Mouse (Mus musculus) gastrocnemius, postnatal 25 days (tissue): Measurements from ENCODE around the gene Ankrd44. TPM values are rescaled to one million over a fixed set of nuclear protein-coding genes. Genes with fewer than 3 reads are reported as not detected.

Experiments used
- DNase-seq: peaks from one replicate; pipeline ENCODE4 v3.0.0; 2022
- microRNA-seq, 2 experiments: library from miRNA; unstranded; fragments of <30 nt; microRNA quantifications; one replicate each; pipeline ENCODE4 v1.2.0; 2021; ENCODE audit warnings: borderline replicate concordance in 2 of 2
- total RNA-seq, 2 experiments: library from RNA; stranded (reverse); gene quantifications; 1 replicate in 1 of 2; 2 replicates in 1 of 2; pipeline ENCODE4 v1.2.3; 2021

The Ankrd44 gene
- total RNA-seq, 2 experiments from 2014 or later, result 5.3 to 5.5 TPM

DNA sequence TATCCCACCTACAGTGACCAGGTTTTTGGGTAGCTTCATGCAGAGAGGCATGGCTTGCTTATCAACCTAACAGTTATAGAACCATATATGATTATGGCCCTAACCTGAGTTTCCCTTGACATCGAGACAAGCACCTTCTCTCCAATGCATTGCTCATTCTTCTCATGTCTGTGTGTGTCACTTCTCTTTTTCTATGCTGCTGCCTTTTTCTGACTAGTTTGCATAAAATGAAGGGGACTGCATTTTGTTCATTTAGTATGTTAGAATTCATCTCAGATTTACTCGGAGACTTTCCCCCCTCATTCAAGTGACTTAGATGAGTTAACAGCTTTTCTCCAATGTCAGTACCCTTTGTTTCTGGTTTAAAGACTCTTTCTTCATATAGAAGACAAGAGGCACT lies 288.8 kb downstream of the Ankrd44 start:
- DNase-seq, result no peak

DNA sequence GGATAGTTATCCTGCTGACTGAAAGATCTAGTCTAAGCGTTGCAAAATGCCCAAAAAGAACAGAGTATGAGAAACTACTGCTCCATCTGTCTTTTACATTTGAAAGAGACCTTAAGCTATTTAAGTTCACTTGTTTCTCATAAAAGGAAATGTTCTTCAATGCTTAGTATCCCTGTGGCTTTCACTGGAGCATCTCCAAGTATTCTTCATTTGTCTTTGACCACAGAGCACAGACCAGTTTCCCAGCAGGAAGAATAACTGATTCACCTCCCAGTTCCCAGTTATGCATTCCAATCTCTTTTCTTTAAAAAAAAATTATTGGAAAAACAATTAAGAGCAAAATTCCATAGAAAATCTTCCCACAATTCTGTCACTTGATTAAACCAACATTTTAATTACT lies 297.1 kb downstream of the Ankrd44 start:
- DNase-seq, result no peak

DNA sequence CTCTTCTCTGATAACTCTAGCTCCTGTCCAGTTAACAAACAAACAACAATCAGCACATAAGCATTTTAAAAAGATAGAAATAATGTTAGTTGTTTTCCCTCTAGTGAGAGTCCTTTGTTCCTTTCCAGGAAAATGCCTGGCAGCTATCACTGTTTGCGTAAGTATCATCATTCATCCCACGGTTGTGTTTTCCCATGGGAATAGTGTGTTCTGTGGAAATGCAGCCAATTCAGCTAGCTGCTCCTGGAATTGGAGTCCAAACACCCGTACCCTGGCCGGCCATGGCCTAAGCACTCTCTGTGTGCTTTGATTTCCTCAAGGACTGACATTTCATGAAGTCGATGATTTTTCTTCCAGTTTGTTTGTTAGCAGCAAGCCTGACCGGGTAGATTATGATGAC lies 311.2 kb downstream of the Ankrd44 start:
- peak; percentile 31 for DNase-seq

DNA sequence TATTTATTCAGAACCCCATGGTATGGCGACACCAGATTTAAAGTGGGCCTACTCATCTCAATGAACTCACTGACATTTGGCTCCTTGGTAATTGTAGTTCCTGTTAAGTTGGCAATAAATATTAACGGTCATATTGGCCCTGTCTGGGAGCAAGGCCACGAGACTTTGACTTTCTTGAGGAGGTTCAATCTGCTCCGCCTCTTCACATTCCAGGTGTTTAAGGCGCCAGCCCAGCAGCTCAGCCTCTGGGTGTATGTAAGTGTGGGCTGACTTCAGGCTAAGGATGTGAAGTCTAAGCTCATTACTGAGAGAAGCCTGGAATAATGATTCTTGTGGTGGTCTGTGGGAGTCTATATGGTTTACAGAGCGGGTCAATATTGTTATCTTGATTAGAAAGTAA lies 313.8 kb downstream of the Ankrd44 start:
- no peak for DNase-seq

DNA sequence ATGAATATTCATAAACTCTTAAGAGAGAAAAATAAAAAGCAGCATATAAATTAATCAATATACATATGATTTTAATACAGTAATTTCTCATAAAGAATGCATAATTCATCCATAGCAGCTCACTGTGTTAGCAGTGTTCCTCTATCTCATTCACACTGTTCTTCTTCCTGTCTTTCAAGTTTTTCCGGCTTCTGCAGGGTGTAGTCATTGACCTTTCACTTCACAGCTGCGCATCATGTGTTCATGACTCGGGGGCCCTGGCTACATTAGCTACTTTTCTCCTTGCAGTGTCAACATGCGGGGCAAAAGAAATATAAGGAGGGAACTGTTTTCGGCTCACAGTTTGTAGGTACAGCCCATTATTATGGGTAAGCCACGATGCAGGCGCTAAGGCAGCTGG lies 314.3 kb downstream of the Ankrd44 start:
- no peak for DNase-seq

DNA sequence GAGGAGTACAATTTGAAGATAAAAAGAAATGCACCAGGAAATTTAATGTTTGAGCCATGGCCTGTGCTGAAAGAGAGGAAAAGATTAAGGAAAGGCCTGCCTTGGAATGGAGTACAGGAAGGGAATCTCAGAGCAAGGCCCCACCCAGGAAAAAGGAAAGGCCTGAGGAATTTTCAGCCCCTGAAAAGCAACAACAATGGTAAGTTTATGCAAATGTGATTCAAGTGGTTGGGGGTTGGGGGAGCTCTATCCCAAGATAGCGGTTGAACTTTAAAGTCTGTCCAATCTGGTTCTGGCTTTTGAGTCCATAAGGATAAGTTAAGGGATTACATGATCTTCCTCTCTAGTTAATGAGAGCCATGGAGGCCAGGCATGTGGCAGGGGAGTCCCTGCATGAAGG lies 319.3 kb downstream of the Ankrd44 start:
- DNase-seq, result no peak

DNA sequence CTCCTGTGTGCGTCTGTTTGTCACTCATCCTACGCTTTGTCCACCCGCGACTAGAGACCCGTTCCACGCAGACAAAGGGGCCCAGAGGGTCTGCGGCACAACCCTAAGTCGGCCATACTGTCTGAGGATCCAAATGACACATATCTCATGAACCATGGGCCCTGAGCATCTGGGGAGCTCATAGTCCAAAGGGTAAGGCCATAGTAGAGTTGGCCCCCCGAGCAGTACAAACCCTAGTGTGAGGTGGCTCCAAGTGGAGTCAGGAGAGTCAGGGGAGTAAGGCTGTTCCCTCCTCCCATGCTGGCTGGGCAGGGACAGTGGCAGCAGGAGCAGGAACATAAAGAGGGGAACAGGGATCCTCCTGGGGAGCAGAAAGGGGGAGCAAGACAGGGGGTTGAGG lies 324.5 kb downstream of the Ankrd44 start:
- DNase-seq, result no peak

DNA sequence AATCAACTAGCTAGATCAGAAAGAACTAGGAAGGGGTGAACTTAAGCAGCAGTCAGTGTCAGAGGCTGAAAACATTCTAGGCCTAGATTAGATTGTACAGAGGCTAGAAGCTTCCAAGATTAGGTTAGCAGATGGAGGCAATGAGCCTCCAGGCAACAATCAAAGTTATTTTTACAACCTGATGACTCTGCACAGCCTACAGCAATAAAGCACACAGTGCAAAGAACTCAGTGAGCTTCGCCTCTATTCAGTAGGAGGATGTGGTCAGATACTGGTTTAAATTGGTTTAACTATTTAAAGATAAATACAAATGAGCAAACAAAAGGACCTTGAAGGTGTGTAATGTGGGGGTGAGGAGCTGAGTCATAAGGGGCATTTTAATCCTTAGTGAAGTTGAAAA lies 325.9 kb downstream of the Ankrd44 start:
- DNase-seq, result no peak

DNA sequence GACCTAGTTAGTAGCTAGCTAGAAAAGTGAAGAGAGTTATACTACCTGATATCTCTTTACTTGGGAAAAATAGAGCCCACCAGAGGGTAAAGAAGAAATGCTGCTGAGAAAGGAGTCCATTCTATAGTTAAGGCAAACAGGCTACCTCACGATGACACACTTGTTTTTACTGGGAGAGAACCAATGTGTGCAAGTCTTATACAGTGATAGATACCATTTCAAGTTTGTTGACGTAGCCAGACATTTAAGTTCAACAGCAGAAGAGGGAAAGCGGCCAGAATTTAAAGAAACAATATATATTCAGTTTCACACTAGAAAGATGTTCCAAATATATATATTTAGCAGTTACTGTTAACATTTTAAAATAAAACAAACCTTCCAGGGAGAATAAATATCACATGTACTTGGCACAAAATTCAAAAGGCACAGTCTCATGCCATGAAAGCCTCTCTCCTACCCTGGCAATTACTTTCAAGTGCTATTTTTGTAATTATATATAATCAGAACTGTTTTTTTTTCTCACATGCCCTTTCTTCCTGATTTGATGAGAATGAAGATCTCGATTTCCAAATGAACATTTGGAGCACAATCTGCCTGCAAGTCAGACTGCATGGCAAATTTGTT lies 328.5 kb downstream of the Ankrd44 start:
- no peak for DNase-seq

DNA sequence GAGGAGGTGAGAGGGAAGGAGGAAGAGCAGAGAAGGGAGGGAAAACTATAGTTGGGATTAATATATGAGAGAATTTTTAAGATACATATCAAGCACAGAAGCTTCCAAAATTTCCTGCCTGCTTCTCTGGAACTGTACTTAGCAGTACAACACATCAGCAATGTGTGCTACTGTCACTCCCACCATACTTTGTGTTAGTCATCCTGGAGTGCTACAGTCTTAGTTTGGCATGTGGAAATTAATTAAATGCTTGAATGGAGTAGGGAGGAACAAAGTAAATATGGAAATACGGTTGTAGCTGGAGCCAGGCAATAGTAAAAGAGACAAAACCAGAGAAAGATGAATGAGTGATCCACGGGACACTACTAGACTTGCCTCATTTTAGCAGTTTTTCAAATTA lies 330.0 kb downstream of the Ankrd44 start:
- DNase-seq, result no peak

Small RNAs within 50 kb of the gene (microRNA-seq; reads per million reads assigned to microRNA genes)
- gene Gm24053, result 0 reads per million in 2 experiments

Other genes starting within 250 kb of the Ankrd44 start
- 10 to 100 TPM; 36.4 to 49.3 TPM for gene Sf3b1, start 101.1 kb upstream of the Ankrd44 start, total RNA-seq
- 10 to 100 TPM in 1 of 2 experiments, 1 to 10 TPM in 1; 7.7 to 22.8 TPM for gene Coq10b, start 126.4 kb upstream of the Ankrd44 start, total RNA-seq
- gene Hspe1, start 161.7 kb upstream of the Ankrd44 start, total RNA-seq, result 10 to 100 TPM; 83.7 to 88.8 TPM
- 100 to 1,000 TPM; 162 to 179 TPM for gene Hspd1, start 161.9 kb upstream of the Ankrd44 start, total RNA-seq
- gene Mob4, start 204.8 kb upstream of the Ankrd44 start, total RNA-seq, result 10 to 100 TPM; 34.1 to 38.5 TPM